Mouse (Mus musculus): ENCODE data around the gene Trmt11.
"Not testable (repeated sequence)": the region's sequence is repeated elsewhere in the genome, so short reads cannot be mapped to it uniquely, and the experiment has no call there.

Trmt11 gene

DNA sequence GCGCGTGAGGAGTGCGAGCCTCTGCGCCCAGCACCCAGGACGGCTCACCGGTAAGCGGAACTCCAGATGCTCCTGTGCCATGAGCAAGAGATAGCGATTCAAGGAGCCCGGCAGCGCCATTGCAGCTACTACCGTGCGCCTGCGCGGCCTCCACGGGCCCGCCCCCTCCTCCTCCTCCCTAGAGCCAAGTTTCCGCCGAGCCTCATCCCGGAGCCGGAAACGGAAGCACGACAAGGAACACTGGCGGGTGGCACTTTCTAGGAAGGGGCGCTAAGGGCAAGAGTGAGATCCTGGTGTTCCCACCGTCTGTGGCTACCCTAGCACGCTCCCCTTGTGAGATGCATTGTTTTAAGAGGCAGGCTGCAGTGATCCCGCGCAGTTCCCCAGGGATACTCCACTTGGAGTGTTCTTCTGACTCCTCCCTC, at the start of gene Trmt11:
TSS of gene Trmt11 (minus strand) at position 208 of the 425 bp plus-strand sequence.
- DNase-seq (ENCODE audit: low spot score in 2 of 2), result peak; percentile 94 to 95

DNA sequence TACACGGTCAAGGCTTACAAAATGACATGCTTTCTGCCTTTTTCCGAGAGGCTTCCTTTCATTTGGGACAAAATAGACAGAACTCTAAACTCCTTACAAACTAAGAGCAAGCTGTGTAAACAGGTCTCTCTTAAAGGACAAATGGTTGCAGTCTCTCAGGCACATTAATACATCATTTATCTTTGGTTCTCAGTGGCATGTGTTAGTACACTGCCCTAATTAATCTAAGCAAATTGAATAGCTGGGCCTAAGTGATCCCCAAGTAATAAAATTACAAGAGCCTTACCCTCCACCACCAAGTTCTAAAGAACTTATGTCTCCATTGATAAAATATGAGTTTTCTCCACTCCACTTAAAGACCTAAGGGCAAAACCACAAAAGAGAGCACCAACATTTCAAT, 47.1 kb upstream of the Trmt11 start:
- no peak for DNase-seq (ENCODE audit: low spot score in 2 of 2)

DNA sequence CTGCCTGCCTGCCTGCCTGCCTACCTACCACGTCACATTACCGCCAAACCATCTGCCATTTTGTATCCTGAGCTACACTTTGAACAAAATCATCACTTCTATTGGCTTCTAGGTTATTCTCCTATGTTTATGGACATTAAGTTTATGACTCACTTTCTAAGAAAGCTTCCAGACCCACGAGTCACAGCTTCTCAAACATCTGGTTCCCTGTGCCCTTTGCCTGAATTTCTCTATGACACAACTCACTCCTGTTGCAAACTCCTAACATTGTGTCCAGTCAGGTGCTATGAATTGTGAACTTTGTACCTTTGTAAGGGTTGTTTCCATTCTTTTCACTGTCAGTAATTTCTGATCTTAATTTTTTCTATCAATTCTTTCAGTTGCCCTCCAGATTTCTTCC, 37.7 kb upstream of the Trmt11 start:
- no peak for DNase-seq (ENCODE audit: low spot score in 2 of 2)

DNA sequence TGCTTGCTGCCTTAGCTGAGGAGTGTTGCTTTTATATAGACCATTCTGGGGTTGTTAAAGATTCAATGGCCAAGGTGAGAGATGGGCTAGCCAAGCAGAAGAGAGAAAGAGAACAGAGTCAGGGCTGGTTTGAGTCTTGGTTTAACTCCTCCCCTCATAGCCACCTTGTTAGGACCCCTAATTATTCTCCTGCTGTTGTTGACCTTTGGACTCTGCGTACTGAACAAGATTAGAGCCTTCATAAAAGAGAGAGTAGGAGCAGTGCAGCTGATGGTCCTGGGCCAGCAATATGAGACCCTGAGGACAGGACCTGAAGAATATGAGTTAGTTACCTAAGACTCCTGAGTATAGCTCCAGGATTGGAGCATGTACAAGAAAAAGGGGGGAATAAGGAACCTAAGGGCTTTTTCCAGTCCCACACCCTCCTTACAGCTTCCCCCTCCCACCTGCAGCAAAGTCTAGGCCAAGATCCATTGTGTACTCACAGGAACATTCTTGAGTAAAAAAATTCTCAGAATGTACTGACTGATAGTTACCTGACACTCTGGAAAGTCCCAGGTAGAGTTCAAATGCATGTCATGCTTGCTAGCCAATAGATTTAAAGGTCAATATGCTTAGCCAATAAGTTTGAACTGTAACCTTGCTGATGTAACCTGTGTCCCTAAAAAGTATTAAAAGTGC, 36.1 kb upstream of the Trmt11 start:
- not testable (repeated sequence) for DNase-seq (ENCODE audit: low spot score in 2 of 2)

DNA sequence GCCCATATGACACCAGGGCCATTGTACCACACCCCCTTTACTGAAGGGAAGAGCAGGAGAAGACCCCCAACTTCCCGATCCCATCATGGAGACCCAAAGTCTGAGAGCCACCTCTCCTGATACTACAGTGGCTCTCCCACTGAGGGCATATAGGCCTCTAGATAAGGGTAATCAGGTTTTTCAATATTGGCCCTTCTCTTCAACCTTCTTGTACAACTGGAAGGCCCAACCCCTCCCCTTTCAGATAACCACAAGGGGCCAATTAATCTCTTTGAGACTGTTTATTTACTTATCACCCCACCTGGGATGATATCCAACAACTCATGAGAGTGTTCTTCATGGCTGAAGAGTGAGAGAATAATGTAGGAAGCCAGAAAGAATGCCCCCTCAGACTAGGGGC, 32.2 kb upstream of the Trmt11 start:
- DNase-seq (ENCODE audit: low spot score in 2 of 2), result no peak

DNA sequence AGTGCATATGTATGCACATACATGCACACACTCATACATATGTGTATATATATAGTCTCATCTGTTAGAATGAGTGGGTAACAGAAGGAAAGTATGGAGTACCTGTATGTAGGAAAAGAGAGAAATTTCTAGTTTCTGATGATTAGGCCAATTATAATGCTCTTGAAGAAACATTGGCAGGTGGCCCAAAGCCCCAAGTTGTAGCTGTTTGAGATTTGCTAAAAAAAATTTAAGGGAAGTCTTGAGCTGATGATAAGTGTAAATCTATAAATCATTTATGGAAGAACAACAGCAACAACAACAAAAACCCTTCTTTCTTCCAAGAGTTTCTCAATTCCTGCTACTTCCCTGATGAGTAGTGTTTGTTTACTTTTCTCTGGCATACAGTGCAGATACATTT, 29.4 kb upstream of the Trmt11 start:
- DNase-seq (ENCODE audit: low spot score in 2 of 2), result no peak

DNA sequence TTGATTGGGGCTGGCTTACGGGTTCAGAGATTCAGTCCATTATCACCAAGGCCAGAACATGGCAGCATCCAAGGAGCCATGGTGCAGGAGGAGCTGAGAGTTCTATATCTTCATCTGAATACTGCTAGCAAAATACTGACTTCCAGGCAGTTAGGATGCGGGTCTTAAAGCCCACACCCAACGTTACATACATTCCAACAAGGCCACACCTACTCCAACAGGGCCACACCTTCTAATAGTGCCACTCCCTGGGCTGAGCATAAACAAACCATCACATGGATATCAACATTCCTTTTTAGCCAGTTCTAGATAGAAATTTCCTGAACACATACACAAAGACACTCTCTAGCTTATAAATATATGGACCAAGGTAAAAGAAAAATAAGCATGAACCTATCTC, 29.0 kb upstream of the Trmt11 start, which contains the start of gene Hint3:
TSS of gene Hint3 (minus strand) at position 120 of the 400 bp plus-strand sequence.
- DNase-seq (ENCODE audit: low spot score in 2 of 2), result no peak

DNA sequence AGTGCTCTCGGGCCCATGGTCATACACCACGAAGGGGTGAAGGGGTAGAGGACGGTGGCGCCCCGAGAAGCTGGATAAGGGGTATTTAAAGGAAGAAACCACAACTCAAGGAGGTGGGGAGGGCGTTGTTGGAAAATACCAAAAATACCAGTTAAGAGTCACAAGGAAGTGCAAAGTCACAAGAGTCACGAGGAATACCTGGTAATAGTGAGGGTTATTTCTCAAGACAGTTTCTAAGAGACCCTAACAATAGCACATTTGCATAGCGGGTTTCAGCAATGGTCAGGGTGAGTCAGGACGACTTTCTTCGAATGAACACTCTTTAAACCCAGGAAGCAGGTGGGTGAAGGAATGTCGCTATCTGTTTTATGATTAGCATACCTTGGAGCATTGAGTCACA, 27.9 kb upstream of the Trmt11 start:
- DNase-seq (ENCODE audit: low spot score in 2 of 2), result not testable (repeated sequence)

DNA sequence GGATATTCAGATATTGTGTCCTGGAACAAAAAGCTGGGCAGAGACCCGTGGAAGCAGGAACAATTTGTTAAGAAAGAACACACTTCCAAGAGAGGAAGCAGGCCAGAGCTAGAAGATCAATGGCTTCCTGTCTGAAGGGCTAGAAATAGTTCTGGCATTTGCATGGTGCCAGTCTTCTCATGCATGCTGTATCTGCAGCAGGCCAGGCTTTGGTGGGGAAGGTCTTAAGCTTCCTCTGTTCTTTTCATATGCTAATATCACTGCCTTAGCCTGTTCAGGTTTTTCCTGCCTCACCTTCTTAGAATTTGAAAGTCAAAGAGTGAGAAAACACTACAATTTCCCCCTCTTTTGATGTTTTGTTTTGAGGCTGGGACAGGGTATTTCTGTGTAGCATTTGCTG, 27.0 kb upstream of the Trmt11 start:
- no peak for DNase-seq (ENCODE audit: low spot score in 2 of 2)

DNA sequence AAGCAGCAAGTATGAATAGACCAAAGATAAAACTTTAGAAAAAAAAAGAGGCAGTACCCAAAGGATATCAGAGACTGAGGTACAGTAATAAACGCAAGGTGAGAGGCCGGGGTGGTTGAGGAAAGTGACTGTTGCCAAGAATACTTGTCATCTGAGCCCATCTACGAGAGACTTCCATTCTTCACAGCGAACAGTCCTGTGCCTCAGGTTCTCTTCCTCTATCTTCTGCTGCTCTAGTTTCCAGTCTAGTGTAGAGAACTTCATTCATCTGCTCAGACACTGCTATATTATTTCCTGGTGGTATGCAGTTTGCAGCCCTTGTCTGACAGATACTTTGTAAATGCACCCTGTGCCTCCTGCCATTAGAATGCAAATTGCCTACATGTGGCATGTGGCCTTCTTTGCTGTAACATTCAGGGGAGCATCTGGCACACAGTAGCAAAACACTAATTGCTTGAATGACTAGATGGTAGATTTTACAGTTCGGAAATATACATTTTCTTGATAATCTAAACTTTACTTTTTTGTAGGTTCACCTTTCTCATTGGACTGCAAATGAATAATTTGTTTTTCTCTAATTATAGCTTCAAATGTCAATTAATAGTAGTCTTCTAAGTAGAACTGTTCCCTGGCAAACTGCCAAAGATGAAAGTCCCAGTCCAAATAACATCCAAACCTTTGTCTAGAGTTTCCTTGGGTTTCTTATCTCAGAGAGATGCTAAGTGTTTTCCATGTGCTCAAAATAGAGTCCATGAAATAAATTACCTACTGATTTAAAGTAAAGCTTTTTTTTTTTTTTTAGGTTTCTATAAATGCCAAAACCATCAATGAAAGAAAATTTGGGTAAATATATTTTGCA, 23.8 kb upstream of the Trmt11 start:
- no peak for DNase-seq (ENCODE audit: low spot score in 2 of 2)

DNA sequence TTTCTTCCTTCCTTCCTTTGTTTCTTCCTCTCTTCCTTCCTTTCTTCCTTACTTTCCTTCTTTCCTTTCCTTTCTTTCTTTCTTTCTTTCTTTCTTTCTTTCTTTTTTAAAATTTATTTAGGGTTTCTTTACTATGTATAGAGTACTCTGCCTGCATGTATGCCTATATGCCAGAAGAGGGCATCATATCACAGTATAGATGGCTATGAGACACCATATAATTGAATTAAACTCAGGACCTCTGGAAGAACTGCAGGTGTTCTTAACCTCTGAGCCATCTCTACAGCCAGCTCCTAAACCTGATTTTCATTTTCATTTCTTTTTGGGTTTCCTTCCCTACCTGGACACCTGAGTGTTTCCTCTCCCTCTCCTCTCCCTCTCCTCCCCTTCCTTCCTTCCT, 22.4 kb upstream of the Trmt11 start:
- DNase-seq (ENCODE audit: low spot score in 2 of 2), result no peak

DNA sequence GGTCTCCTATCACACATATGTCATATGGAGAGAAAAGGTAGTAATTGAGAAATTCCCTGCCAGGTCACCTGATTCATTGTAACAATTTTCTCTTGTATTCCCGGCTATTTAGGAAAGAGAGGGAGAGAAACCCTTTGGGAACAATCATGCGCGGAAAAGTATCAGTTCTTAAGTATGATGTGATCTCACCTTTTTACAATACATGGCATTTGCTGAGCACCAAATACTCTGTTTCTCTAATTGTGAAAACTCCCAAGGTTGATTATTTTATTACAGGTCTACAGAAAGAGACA, 18.3 kb upstream of the Trmt11 start:
- no peak for DNase-seq (ENCODE audit: low spot score in 2 of 2)

DNA sequence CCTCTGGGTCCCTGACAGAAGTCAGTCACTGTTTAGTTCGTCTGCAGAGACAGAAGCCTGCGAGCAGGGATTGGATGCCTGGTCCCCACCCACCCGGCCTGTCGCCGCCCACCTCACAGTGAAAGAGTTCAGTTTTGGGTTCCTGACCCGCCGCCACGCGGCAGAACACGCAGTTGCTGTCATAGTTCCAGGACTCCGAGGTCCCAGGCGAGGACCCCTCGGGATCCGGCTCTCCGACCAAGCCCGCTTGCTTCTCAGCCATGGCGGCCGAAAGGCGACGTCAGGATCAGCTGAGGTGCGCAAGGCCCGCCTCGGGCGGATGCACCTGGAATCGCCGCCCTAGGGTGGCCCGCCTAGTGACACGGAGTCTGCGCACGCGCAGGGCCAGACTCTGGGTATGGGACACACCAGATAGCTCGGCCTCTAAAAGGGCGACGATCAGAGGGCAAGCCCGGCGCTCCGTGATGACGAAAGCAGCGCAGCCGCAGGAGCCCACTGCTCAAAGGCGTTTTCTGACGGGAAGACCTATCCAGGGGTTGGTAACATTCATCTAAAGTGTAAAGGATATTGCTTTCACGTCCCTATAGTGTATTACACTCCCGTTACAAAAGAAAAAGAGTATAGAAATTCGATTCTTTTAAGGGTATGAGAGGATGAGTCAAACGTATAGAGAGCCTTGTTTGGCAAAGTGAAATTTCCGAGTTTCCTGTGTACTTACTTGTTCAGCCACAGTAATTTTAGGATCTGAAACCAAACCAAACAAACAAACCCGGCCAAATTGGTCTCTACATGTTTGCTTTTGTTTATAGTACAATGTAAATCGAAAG, 17.8 kb upstream of the Trmt11 start:
- peak; percentile 99 for DNase-seq (ENCODE audit: low spot score in 2 of 2)

DNA sequence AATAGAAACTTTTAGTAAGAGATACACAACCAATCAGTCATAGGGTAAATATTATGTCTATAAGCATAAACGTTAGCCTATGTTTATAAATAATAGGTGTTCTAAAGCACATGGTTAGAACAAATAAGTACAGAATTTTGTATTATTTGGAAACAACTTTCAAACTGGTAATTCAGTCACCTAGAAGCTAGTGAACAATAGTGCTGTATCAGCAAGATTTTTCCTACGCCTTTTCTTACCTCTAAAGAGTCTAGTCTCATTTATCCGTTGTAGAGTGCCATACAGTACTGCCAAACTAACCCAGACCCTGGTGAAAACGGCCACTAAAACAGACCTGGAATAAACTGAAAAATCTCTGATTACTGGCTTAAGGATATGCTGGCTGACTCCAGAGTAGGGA, 12.5 kb upstream of the Trmt11 start:
- no peak for DNase-seq (ENCODE audit: low spot score in 2 of 2)

DNA sequence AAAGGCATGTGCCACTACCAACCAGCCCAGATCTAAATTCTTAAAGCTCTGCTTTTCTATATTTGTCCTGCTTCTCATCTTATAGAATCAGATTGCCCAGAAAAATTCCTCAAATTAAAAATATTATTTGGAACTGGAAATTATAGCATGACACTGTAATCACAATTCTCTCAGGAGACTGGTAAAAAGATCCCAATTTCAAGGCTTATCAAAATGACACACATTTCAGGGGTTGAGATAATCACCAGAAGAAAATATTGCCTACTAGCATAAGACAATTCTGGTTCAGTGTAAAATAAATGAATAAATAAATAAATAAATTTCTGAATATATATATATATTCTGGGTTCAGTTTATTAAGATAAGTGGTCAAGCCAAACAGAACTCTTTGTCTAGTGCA, 9.1 kb upstream of the Trmt11 start:
- DNase-seq (ENCODE audit: low spot score in 2 of 2), result no peak

DNA sequence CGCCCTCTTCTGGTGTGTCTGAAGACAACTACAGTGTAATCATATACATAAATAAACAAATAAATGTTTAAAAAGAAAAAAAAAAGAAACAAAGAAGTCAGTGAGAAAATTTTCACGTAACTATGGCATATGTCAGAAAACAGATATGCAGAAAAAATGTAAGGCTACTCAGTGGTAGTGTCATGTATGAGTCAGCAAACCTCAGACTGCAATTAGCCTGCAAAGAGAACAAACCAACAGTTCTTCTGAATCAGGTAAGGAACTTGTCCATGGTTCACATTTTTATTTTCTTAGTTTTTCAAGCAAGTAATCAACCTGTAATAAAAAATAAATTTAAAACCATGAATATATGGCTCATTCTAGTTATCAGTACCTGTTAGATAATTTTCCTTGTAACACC, 7.6 kb upstream of the Trmt11 start:
- no peak for DNase-seq (ENCODE audit: low spot score in 2 of 2)

DNA sequence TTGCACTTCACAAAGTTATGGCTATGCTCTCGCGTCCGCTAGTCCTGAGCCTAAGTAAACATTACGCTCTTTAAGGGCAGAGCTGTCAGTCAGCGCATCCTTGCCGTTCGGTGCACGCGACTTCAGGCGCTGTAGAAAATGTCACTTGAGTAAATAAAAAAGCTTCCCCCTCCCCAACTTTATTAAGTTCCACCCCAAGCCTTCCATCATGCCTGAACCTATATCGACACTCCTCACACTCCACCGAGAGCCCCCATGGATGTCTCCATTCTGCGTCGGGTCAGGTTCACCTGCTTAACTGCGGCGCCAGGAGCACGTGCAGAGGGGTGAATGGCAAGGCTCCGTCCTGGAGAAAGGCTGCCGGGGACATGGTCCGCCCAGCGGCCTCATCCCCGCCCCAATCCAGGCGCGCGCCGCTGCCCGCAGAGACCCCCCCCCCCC, 435 bp downstream of the Trmt11 start:
- DNase-seq (ENCODE audit: low spot score in 2 of 2), result no peak

DNA sequence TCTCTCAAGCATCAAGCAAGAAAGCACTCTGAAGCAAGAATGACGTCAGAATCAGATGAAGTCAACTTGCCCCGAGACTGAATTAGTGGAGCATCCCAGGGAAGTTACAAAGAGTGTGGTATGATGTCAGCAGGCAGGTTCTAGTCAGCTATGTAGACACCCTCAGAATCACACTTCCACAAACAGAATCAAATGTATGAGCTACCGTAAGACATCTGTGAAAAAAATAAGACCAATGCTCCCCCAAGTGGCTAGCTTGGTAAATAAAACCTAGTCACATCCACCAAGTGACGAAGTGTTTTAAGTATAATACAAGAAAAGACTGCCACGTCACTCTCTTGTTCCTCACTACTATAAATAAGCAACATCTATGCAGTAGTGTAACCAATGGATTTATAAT, 13.5 kb downstream of the Trmt11 start:
- no peak for DNase-seq (ENCODE audit: low spot score in 2 of 2)

DNA sequence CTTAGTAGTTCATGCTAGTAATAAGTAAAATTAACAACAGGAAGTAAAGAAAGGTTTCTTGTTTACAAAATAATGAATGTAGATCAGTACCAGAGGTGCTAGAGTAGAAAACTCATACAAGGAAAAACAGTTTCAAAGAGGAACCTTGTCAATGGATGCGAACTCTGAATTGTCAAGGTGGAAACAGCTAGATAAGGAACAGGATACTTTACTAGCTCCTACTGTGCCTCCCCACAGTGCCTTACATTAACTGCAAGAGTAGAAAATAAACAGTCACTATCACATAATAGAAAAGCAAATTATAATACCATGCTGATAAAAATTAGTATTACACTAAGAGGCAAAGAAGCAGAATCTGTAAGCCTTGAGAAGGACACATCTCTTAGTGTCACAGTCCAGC, 14.9 kb downstream of the Trmt11 start:
- no peak for DNase-seq (ENCODE audit: low spot score in 2 of 2)

DNA sequence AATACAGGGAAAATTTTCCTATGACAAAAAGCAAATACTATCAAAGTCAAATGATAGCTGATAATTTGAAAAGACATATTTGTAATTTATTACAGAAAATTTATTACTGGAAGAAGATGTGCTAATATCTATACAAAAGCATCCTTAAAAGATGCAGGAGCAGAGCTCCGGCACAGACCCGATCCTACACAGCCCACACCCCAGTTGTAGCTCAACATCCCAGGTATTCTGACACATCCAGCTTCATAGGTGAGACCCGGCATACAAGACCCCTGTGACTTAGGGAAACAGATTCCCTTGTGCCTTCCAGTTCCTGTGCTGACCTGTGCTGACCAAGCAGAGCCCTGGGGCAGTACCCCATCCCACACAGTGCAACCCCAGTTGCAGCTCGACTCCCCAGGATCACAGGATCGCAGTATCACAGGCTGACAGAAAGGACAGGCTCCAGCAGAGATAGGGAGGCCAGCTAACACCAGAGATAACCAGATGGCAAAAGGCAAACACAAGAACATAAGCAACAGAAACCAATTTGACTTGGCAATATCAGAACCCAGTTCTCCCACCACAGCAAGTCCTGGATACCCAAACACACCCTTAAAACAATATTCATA, 22.8 kb downstream of the Trmt11 start:
- no peak for DNase-seq (ENCODE audit: low spot score in 2 of 2)

DNA sequence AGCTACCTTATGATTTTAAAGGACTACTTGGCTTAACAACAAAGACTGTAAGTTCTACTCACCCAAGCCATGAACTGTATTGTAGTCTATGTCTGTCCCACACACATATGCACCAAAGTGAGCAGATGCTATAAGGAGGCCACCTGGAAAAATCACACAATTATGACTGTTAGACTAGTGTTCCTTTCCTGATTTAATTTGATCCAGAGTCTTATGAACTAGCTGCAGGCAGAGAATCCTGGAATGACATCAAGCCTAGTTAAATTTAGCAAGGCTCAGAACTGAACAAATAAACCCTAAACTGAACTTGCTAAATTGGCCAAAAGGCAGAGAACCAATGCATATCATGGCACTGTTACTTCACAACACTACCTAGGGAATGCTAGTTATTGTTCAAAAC, 34.2 kb downstream of the Trmt11 start:
- DNase-seq (ENCODE audit: low spot score in 2 of 2), result no peak

DNA sequence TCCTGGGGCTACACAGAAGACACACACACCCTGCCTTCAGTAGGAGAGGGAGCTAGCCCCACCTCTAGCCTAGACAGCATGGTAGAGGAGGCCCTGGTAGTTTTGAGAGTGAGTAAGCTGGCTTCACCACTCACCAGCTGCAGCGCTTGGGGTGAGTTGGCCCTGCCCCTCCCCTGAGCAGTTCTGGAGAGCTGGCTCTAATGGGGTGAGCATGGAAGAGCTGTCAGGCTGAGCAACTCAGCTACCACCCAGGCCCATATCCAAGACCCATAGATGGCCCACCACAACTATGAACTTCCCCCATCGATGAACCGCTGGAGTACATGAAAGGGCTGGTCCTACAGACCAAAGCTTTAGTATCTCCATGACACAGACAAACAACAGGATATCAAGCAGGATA, 35.9 kb downstream of the Trmt11 start:
- no peak for DNase-seq (ENCODE audit: low spot score in 2 of 2)

Measured in right cerebral cortex, postnatal 10 days (tissue).